Mouse (Mus musculus) ES-E14 (cell line): ENCODE results near the gene Pex19.

Source experiments
- CHD2 ChIP-seq: IDR thresholded peaks from 2 replicates; pipeline ENCODE4 v1.6.1; 2014; ENCODE audit warnings: mild to moderate bottlenecking, low read depth, low read length, inconsistent platforms
- MAFK ChIP-seq: IDR thresholded peaks from 2 replicates; pipeline ENCODE4 v1.6.1; 2014; ENCODE audit warnings: mild to moderate bottlenecking, low read depth, low read length, inconsistent platforms; ENCODE audit not compliant: insufficient read depth
- ZC3H11A ChIP-seq: IDR thresholded peaks from 2 replicates; pipeline ENCODE4 v1.6.1; 2012; ENCODE audit warnings: low read depth, mild to moderate bottlenecking, inconsistent platforms, low read length, borderline replicate concordance
- ZNF384 ChIP-seq: IDR thresholded peaks from 2 replicates; pipeline ENCODE4 v1.6.1; 2012; ENCODE audit warnings: low read depth, low read length, inconsistent platforms

- no peak for TF ChIP-seq ZC3H11A
- no peak for TF ChIP-seq ZNF384
- no peak for TF ChIP-seq MAFK
- TF ChIP-seq CHD2 = no peak
These were observed 43.3 kb downstream of the Pex19 start for GRCm38 (mm10) chr1:172169809-172170208.
